In genomic region chr12:27139683-27140334, GRCm38 (mm10) we compare ENCODE assay signal across 8 mouse cellular contexts.
DNase-seq lines count a peak whose midpoint lies in the region; ATAC-seq and TF ChIP-seq lines count a peak whose summit lies in the region.
"Had no signal": no experiment of that assay in that cellular context is flagged by ENCODE, and none has a peak within 500 bp of the region (broad histone marks: within the 10 kb centered on the region; RNA-seq: fewer than 3 reads in every experiment).

No protein-coding gene starts in this region.

- H3K27me3 ChIP-seq in lung, embryonic 16.5 days (ENCODE audit: control insufficient read depth, insufficient read depth, low read depth, low read length) = no peaks in the 10 kb centered on the region
- no peaks in the 10 kb centered on the region for H3K27me3 ChIP-seq in forebrain, embryonic 13.5 days
- H3K27me3 ChIP-seq in liver, postnatal 0 days (ENCODE audit: insufficient read depth, low read length) = no peaks in the 10 kb centered on the region
- H3K27me3 ChIP-seq: Patski had no signal

- no peaks in the 10 kb centered on the region for H3K36me3 ChIP-seq in lung, embryonic 16.5 days (ENCODE audit: control insufficient read depth, insufficient read depth, low read length)
- no peaks in the 10 kb centered on the region for H3K36me3 ChIP-seq in forebrain, embryonic 13.5 days (ENCODE audit: poor library complexity, severe bottlenecking)
- H3K36me3 ChIP-seq in liver, postnatal 0 days (replicated peaks; ENCODE audit: insufficient read depth, low read length) = no peaks in the 10 kb centered on the region

- no peaks in the 10 kb centered on the region for H3K9me3 ChIP-seq in lung, embryonic 16.5 days (ENCODE audit: control insufficient read depth, low read length)
- H3K9me3 ChIP-seq in forebrain, embryonic 13.5 days (replicated peaks) = no peaks in the 10 kb centered on the region
- H3K9me3 ChIP-seq in liver, postnatal 0 days (ENCODE audit: low read length) = no peaks in the 10 kb centered on the region

- no peak for TF ChIP-seq CTCF in liver, postnatal 0 days (IDR thresholded peaks at IDR 0.05; ENCODE audit: low read depth)

- TF ChIP-seq EP300 in liver, postnatal 0 days (IDR thresholded peaks at IDR 0.05; ENCODE audit: low read depth) = no peak

- H3K4me2 ChIP-seq in lung, embryonic 16.5 days (ENCODE audit: low read depth, low read length) = no peak overlapping the region
- H3K4me2 ChIP-seq in forebrain, embryonic 13.5 days = peak overlapping the region; percentile 44
- no peak overlapping the region for H3K4me2 ChIP-seq in liver, postnatal 0 days (ENCODE audit: low read depth, low read length)

- H3K4me3 ChIP-seq in lung, embryonic 16.5 days (ENCODE audit: low read length) = no peak overlapping the region
- H3K4me3 ChIP-seq in forebrain, embryonic 13.5 days = peak overlapping the region; percentile 7; the same call in 1 of the 2 replicates
- H3K4me3 ChIP-seq in liver, postnatal 0 days (ENCODE audit: low read depth, low read length) = no peak overlapping the region

- ATAC-seq in lung, embryonic 16.5 days (ENCODE audit: low read depth) = peak; percentile 55; the same call in 1 of the 2 replicates
- peak; percentile 51 for ATAC-seq in forebrain, embryonic 13.5 days
- no peak for ATAC-seq in liver, postnatal 0 days
- ATAC-seq: Patski had no signal

- no peak for DNase-seq in lung, adult 18-20 months
- DNase-seq in mesoderm, embryonic 11.5 days (ENCODE audit: low read depth, low spot score) = peak; percentile 81
- no peak for DNase-seq in right cerebral cortex, postnatal 10 days (ENCODE audit: low spot score in 2 of 2)
- DNase-seq in liver, postnatal 0 days = no peak
- DNase-seq in right cerebral cortex, adult 2 months (ENCODE audit: low spot score in 2 of 2) = no peak

- no peak overlapping the region for H3K9ac ChIP-seq in lung, embryonic 16.5 days (ENCODE audit: low read length)
- H3K9ac ChIP-seq in forebrain, embryonic 13.5 days = peak overlapping the region; percentile 59
- H3K9ac ChIP-seq in liver, postnatal 0 days (replicated peaks) = no peak overlapping the region

- peaks cover 23% of the 10 kb centered on the region for H3K4me1 ChIP-seq in lung, embryonic 16.5 days (replicated peaks; ENCODE audit: control insufficient read depth, insufficient read depth, low read length)
- peaks cover 61% of the 10 kb centered on the region for H3K4me1 ChIP-seq in forebrain, embryonic 13.5 days
- no peaks in the 10 kb centered on the region for H3K4me1 ChIP-seq in liver, postnatal 0 days (ENCODE audit: insufficient read depth)

- 33% methylated on average over 12 of the region's 13 CpGs for WGBS in lung, embryonic 16.5 days
- 12% methylated on average over 10 of the region's 13 CpGs for whole genome bisulfite sequencing in forebrain, embryonic 13.5 days
- WGBS in liver, postnatal 0 days (ENCODE audit: insufficient replicate concordance) = 53% methylated on average over 13 of the region's 13 CpGs

- no peak overlapping the region; the same call in 1 of the 2 replicates for H3K27ac ChIP-seq in lung, embryonic 16.5 days (ENCODE audit: low read length)
- peak overlapping the region; percentile 96 for H3K27ac ChIP-seq in forebrain, embryonic 13.5 days
- H3K27ac ChIP-seq in liver, postnatal 0 days (ENCODE audit: low read depth) = no peak overlapping the region
